ENCODE assay signal across 8 mouse cellular contexts in the genomic region with DNA sequence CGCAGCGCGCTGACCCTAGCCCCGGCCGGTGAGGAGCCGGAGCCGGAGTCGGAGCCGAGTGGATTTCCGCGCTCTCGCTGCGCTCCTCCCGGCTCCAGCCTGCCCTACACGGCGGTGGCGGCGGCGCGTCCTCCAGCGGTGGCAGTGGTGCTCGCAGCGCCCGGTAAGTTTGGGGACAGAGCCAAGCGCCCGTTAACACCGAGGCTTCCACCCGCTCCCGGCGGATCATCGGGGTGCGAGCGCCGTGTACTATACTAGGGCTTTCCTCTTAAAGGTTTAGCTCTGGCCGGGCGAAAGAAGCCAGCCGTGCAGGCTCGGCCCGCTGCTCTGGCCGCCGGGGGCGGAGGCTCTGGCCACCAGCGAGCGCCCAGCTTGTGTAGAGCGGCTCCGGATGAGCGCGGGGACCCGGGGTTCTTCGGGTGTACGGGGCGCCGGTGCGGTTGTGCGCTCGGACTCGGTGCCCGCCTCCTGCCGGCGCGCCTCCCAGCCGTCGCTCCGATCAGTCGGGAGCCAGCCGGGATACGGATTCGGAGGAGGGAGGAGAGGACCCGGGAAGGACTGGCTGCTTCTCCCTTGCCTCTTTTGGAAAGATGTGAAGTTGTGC. TPM values are rescaled to one million over a fixed set of nuclear protein-coding genes. Genes with fewer than 3 reads are reported as not detected.
DNase-seq lines count a peak whose midpoint lies in the region; ATAC-seq and TF ChIP-seq lines count a peak whose summit lies in the region.

No protein-coding gene starts in this region.

- TF ChIP-seq EP300 in lung, postnatal 0 days (IDR thresholded peaks at IDR 0.05), result no peak

- peak; percentile 48 to 73 for DNase-seq in kidney, postnatal 25 days
- DNase-seq in kidney, postnatal 10 days, result no peak
- DNase-seq in induced T-regulatory cell, adult 2 months (ENCODE audit: low read depth), result peak; percentile 71
- peak; percentile 57 for DNase-seq in lung, postnatal 0 days (ENCODE audit: low spot score)
- peak; percentile 70 for DNase-seq in right cerebral cortex, postnatal 4 days

- H3K4me2 ChIP-seq in forebrain, embryonic 15.5 days (replicated peaks), result peak overlapping the region; percentile 77
- H3K4me2 ChIP-seq in lung, postnatal 0 days (replicated peaks; ENCODE audit: low read depth, low read length), result peak overlapping the region; percentile 78

- H3K9ac ChIP-seq in forebrain, embryonic 15.5 days (replicated peaks), result peak overlapping the region; percentile 97
- peak overlapping the region; percentile 96 for H3K9ac ChIP-seq in lung, postnatal 0 days (replicated peaks; ENCODE audit: low read depth)

- under 1% methylated on average over 69 of the region's 69 CpGs for WGBS in forebrain, embryonic 15.5 days
- 0% methylated on average over 59 of the region's 69 CpGs for WGBS in lung, postnatal 0 days

- peaks cover 65% of the 10 kb centered on the region for H3K4me1 ChIP-seq in forebrain, embryonic 15.5 days
- peaks cover 25% of the 10 kb centered on the region for H3K4me1 ChIP-seq in lung, postnatal 0 days (ENCODE audit: insufficient read depth, low read depth, low read length)

- ATAC-seq in activated CD4-positive, CD25-positive, alpha-beta regulatory T cell, adult 4 months, result peak; percentile 7
- ATAC-seq in forebrain, embryonic 15.5 days (replicated peaks), result peak; percentile 42
- peak; percentile 27 for ATAC-seq in lung, postnatal 0 days
- ATAC-seq in monocyte, adult 5-6 weeks (replicated peaks; ENCODE audit: insufficient number of reproducible peaks, low FRiP score, low TSS enrichment, poor library complexity, severe bottlenecking), result no peak

- H3K27ac ChIP-seq in forebrain, embryonic 15.5 days (replicated peaks), result peak overlapping the region; percentile 100
- H3K27ac ChIP-seq in lung, postnatal 0 days (ENCODE audit: low read length), result peak overlapping the region; percentile 99

- no peaks in the 10 kb centered on the region for H3K27me3 ChIP-seq in forebrain, embryonic 15.5 days
- no peaks in the 10 kb centered on the region for H3K27me3 ChIP-seq in lung, postnatal 0 days (replicated peaks; ENCODE audit: insufficient read depth, low read length)

- peak overlapping the region; percentile 95 for H3K4me3 ChIP-seq in forebrain, embryonic 15.5 days
- peak overlapping the region; percentile 96 for H3K4me3 ChIP-seq in lung, postnatal 0 days (ENCODE audit: low read depth, low read length)

- TF ChIP-seq CTCF in lung, postnatal 0 days (IDR thresholded peaks at IDR 0.05), result peak; percentile 68

- no peaks in the 10 kb centered on the region for H3K9me3 ChIP-seq in forebrain, embryonic 15.5 days
- H3K9me3 ChIP-seq in lung, postnatal 0 days (ENCODE audit: low read length), result no peaks in the 10 kb centered on the region

- no peaks in the 10 kb centered on the region for H3K36me3 ChIP-seq in forebrain, embryonic 15.5 days
- H3K36me3 ChIP-seq in lung, postnatal 0 days (ENCODE audit: insufficient read depth, low read length), result no peaks in the 10 kb centered on the region

RNA-seq across cellular contexts. Expression of gene Zmiz1, which starts 0.5 kb away (rescaled TPM):
- 10 to 100 TPM; 23.8 to 27.9 TPM for polyA plus RNA-seq in activated CD4-positive, CD25-positive, alpha-beta regulatory T cell, adult 4 months (2017; shearing (Covaris generic))
- 57.5 and 63.9 TPM in 2 replicates for polyA plus RNA-seq in forebrain, embryonic 15.5 days (2015; fragmentation: Nextera tagmentation; extraction: Ambion mirVana)
- polyA plus RNA-seq in lung, postnatal 0 days (2015; fragmentation: Nextera tagmentation; extraction: Ambion mirVana), result 18.0 and 20.2 TPM in 2 replicates
- 18.2 to 63.6 TPM (median 22.9 TPM) in 3 replicates for total RNA-seq in monocyte, adult 5-6 weeks (2017)
